Mouse (Mus musculus) heart, postnatal 0 days (tissue): ENCODE data around the gene Ccdc57.

Experiments used
- CTCF ChIP-seq: IDR thresholded peaks from 2 replicates; pipeline ENCODE4 v1.5.1; 2016; ENCODE audit warnings: antibody characterized with exemption, control low read depth, low read depth
- EP300 ChIP-seq: IDR thresholded peaks from 2 replicates; pipeline ENCODE4 v1.6.1; 2016; ENCODE audit warnings: antibody characterized with exemption, low read depth

GRCm38 (mm10) chr11:120954936-120955335 lies 22.3 kb upstream of the Ccdc57 start:
- TF ChIP-seq CTCF: no peak
- TF ChIP-seq EP300: no peak
